Mouse (Mus musculus) midbrain, postnatal 0 days (tissue): ENCODE results near the gene Cyp4f14. TPM values are rescaled to one million over a fixed set of nuclear protein-coding genes. Genes with fewer than 3 reads are reported as not detected.

Source experiments
- ATAC-seq: fragments of 200-750 bp; cut with Nextera tagmentation; 2 replicates; pipeline ENCODE4 v1.8.0; 2017; ENCODE audit warnings: moderate number of reproducible peaks, mild to moderate bottlenecking, moderate TSS enrichment, moderate library complexity; ENCODE audit not compliant: low FRiP score
- DNase-seq: peaks from one replicate; pipeline ENCODE4 v3.0.0-alpha.2; 2015; ENCODE audit warnings: low spot score
- H3K27ac ChIP-seq: fragments of 300-500 bp; sonication (generic); 2 replicates; pipeline ENCODE4 v1.5.1; 2014; ENCODE audit warnings: low read depth, mild to moderate bottlenecking, low read length, mixed read lengths
- H3K27me3 ChIP-seq: fragments of 300-500 bp; sonication (generic); 2 replicates; pipeline ENCODE4 v1.6.1; 2014; ENCODE audit warnings: low read length, control low read depth, mixed read lengths; ENCODE audit not compliant: insufficient read depth
- H3K36me3 ChIP-seq: fragments of 300-500 bp; sonication (generic); 2 replicates; pipeline ENCODE4 v1.6.1; 2014; ENCODE audit warnings: low read length, control low read depth, mixed read lengths; ENCODE audit not compliant: insufficient read depth
- H3K4me1 ChIP-seq: fragments of 300-500 bp; sonication (generic); 2 replicates; pipeline ENCODE4 v1.6.1; 2014; ENCODE audit warnings: mild to moderate bottlenecking, control low read depth, antibody characterized with exemption, low read length, mixed read lengths; ENCODE audit not compliant: insufficient read depth
- H3K4me2 ChIP-seq: fragments of 300-500 bp; sonication (generic); 2 replicates; pipeline ENCODE4 v1.6.1; 2014; ENCODE audit warnings: low read depth, mild to moderate bottlenecking, low read length, mixed read lengths; ENCODE audit not compliant: poor library complexity, severe bottlenecking
- H3K4me3 ChIP-seq: fragments of 300-500 bp; sonication (generic); 2 replicates; pipeline ENCODE4 v1.5.1; 2014; ENCODE audit warnings: low read depth, mild to moderate bottlenecking, low read length, moderate library complexity
- H3K9ac ChIP-seq: fragments of 300-500 bp; sonication (generic); replicated peaks from 2 replicates; pipeline ENCODE4 v1.6.1; 2014; ENCODE audit warnings: mild to moderate bottlenecking, low read length, moderate library complexity, mixed read lengths; ENCODE audit not compliant: poor library complexity, severe bottlenecking
- H3K9me3 ChIP-seq: fragments of 300-500 bp; sonication (generic); 2 replicates; pipeline ENCODE4 v1.6.1; 2016; ENCODE audit warnings: low read length, control low read depth
- CTCF ChIP-seq: IDR thresholded peaks from 2 replicates; pipeline ENCODE4 v1.5.1; 2016; ENCODE audit warnings: antibody characterized with exemption, mild to moderate bottlenecking
- WGBS: fragments of 180-500 bp; shearing (Covaris S2); extraction: QIAGEN DNeasy Blood & Tissue Kit; methylation state at CpG from one replicate; pipeline ENCODE4 v1.1.7; 2014; 5-methylcytosine and 5-hydroxymethylcytosine counted together
- polyA plus RNA-seq: library from polyadenylated mRNA; unstranded; fragments of >200 nt; fragmentation: Nextera tagmentation; extraction: Ambion mirVana; gene quantifications from 2 replicates; pipeline ENCODE4 v1.2.1, GENCODE M21; 2015
- total RNA-seq: library from RNA; depleted of rRNA; stranded (reverse); fragments of >200 nt; gene quantifications from 2 replicates; pipeline ENCODE4 v1.2.3, GENCODE M21; 2014

Gene Cyp4f14
- total and polyA plus RNA-seq, 2 experiments from 2014 or later = 0.77 to 1.2 TPM

GRCm38 (mm10) chr17:32904414-32904813 is 12.7 kb downstream of the Cyp4f14 start:
- no peak overlapping the region for H3K4me3 ChIP-seq
- no peak overlapping the region for H3K27ac ChIP-seq
- H3K9ac ChIP-seq = no peak overlapping the region
- peak; percentile 57 for TF ChIP-seq CTCF
- H3K27me3 ChIP-seq = no peaks in the 10 kb centered on the region; the same call in 1 of the 2 replicates
- no peaks in the 10 kb centered on the region for H3K9me3 ChIP-seq
- no peak overlapping the region for H3K4me2 ChIP-seq
- WGBS = 60% methylated on average over 2 of the region's 2 CpGs
- no peak for ATAC-seq
- no peaks in the 10 kb centered on the region for H3K4me1 ChIP-seq
- DNase-seq = peak; percentile 1
- no peaks in the 10 kb centered on the region for H3K36me3 ChIP-seq

GRCm38 (mm10) chr17:32901751-32902525 is 15.2 kb downstream of the Cyp4f14 start:
- no peak for DNase-seq
- Histone ChIP-seq H3K9ac (no peak overlapping the region), H3K27ac (no peak overlapping the region), H3K4me3 (no peak overlapping the region), H3K9me3 (no peaks in the 10 kb centered on the region), H3K36me3 (no peaks in the 10 kb centered on the region), H3K27me3 (no peaks in the 10 kb centered on the region), H3K4me1 (no peaks in the 10 kb centered on the region), H3K4me2 (no peak overlapping the region)
- no peak for TF ChIP-seq CTCF
- no peak for ATAC-seq
- 50% methylated on average over 1 of the region's 1 CpGs for WGBS

GRCm38 (mm10) chr17:32895421-32895820 is 21.7 kb downstream of the Cyp4f14 start:
- no peak overlapping the region for H3K4me3 ChIP-seq
- DNase-seq = no peak
- H3K27me3 ChIP-seq = no peaks in the 10 kb centered on the region
- H3K9ac ChIP-seq = no peak overlapping the region
- no peaks in the 10 kb centered on the region for H3K9me3 ChIP-seq
- ATAC-seq = no peak
- WGBS = 90% methylated on average over 4 of the region's 4 CpGs
- no peaks in the 10 kb centered on the region for H3K36me3 ChIP-seq
- TF ChIP-seq CTCF = no peak
- no peak overlapping the region for H3K27ac ChIP-seq
- H3K4me1 ChIP-seq = peaks cover 4% of the 10 kb centered on the region; the same call in 1 of the 2 replicates
- H3K4me2 ChIP-seq = no peak overlapping the region

- H3K36me3 ChIP-seq = no peaks in the 10 kb centered on the region
- no peak overlapping the region for H3K9ac ChIP-seq
- TF ChIP-seq CTCF = no peak
- H3K9me3 ChIP-seq = no peaks in the 10 kb centered on the region
- ATAC-seq (no peak), DNase-seq (no peak)
- WGBS = 76% methylated on average over 3 of the region's 3 CpGs
- H3K4me3 ChIP-seq = no peak overlapping the region
- no peak overlapping the region for H3K4me2 ChIP-seq
- H3K27me3 ChIP-seq = no peaks in the 10 kb centered on the region
- H3K4me1 ChIP-seq = peaks cover 8% of the 10 kb centered on the region; the same call in 1 of the 2 replicates
- H3K27ac ChIP-seq = no peak overlapping the region
Observed at GRCm38 (mm10) chr17:32893901-32894300, 23.2 kb downstream of the Cyp4f14 start.

GRCm38 (mm10) chr17:32891239-32892180 is 25.6 kb downstream of the Cyp4f14 start, which contains the start of gene Zfp870:
TSS of gene Zfp870 (minus strand) at chr17:32891642.
- Histone ChIP-seq H3K27ac (peak within 1 kb of the TSS; percentile 82), H3K4me1 (peaks cover 8% of the 10 kb centered on the region; the same call in 1 of the 2 replicates), H3K27me3 (no peaks in the 10 kb centered on the region), H3K36me3 (no peaks in the 10 kb centered on the region), H3K9me3 (no peaks in the 10 kb centered on the region), H3K9ac (peak within 1 kb of the TSS; percentile 50), H3K4me3 (peak within 1 kb of the TSS; percentile 68), H3K4me2 (peak within 1 kb of the TSS; percentile 87)
- TF ChIP-seq CTCF = peak; percentile 63
- 10% methylated on average over 33 of the region's 33 CpGs for WGBS
- peak; percentile 99 for ATAC-seq
- DNase-seq = peak; percentile 97
